Mouse (Mus musculus) inflammation-experienced regulatory T-cells, adult 16 weeks (primary cell): Measurements from ENCODE around the gene Vps18. TPM values are rescaled to one million over a fixed set of nuclear protein-coding genes. Genes with fewer than 3 reads are reported as not detected.

Source experiments
- polyA plus RNA-seq: library from polyadenylated mRNA; unstranded; fragments of 100-300 nt; shearing (Covaris generic); gene quantifications from one replicate; pipeline ENCODE4 v1.2.1, GENCODE M21; 2017

Gene Vps18
- polyA plus RNA-seq = 21.5 TPM

DNA sequence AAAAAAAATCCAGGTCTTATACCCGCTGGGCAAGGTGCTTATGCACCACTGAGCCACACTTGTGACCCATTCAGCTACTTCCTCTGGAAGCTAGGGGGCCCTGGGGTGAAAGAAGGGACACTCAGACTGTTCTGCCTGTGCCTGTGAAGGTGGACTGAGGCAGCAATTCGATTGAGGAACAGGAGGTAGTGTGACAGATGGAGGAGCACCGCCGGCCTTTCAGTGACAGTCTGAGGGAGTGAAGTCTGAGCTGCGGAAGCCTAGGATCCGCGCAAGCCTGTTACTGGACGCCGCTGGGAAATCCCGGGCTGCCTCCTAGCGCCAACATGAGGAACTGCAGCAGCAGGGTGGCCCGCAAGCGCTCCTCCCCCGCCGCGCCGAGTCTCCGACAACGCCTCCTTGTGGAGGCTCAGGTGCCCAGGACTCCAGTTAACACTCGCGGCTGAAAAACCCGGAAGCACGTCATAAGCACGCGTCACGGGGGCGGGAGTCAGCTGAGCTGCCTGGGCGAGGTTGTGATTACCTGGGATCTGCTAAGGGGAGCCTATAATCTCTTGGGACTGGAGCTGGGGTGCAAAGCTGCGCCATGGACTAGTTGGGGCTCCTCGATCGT, at the start of gene Vps18:
Vps18 (plus strand) TSS at position 471 of the 613 bp plus-strand sequence.

DNA sequence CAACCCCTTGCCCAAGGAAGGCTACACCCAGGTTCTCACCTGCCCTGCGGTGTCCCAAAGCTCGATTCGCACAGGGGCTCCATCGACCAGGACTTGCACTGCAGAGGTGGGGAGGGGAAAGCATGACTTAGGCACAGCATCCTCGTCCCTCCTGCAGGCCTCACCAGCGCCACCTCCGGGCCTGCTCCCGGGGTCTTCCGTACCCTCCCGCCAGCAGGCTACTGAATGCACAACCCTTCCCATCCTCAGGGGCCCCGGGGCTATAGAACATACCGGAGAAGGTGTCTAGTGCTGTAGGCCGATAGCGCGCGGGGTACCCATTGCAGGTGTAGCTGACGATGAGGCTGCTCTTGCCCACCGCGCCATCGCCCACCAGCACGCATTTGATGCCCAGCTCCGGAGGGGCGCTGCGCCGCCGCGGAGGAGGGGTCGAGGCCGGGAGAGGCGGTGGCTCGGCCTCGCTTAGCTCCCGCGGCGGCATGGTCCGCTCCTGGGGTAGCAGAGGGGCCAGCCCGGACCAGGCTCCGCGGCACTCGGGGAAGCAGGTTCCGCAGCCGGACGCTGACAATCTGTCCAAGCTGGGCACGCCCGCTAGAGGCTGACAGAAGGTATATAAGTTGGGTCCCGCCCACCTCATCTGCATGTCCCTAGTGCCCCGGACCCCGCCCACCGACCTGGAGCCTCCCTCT, 17.8 kb upstream of the Vps18 start, which contains the start of gene Rhov:
Rhov (minus strand) TSS at position 630 of the 689 bp plus-strand sequence.

DNA sequence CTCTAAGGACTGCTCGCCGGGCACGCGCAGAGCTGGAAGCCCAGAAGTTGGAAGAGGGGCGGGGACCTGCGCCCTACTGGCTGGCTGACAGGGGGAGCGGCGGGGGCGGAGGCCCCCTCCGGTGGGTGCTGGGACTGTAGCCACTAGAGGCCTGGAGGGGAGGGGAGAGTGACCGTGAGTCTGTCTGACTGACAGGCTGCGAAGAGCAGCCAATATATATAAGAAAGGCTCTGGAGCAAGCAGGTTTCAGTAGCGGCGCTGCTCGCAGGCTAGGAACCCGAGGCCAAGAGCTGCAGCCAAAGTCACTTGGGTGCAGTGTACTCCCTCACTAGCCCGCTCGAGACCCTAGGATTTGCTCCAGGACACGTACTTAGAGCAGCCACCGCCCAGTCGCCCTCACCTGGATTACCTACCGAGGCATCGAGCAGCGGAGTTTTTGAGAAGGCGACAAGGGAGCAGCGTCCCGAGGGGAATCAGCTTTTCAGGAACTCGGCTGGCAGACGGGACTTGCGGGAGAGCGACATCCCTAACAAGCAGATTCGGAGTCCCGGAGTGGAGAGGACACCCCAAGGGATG, 37.1 kb downstream of the Vps18 start, which contains the start of gene Dll4:
Dll4 (plus strand) TSS at position 217 of the 576 bp plus-strand sequence.

Other genes starting within 250 kb of the Vps18 start
- 3.4 TPM for gene Knl1, start 241.6 kb upstream of the Vps18 start, polyA plus RNA-seq
- gene Rad51, start 175.9 kb upstream of the Vps18 start, polyA plus RNA-seq = 8.4 TPM
- gene Rmdn3, start 131.7 kb upstream of the Vps18 start, polyA plus RNA-seq = 25.7 TPM
- gene Gchfr, start 121.0 kb upstream of the Vps18 start, polyA plus RNA-seq = not detected
- gene Gm14137, start 114.2 kb upstream of the Vps18 start, polyA plus RNA-seq = 0.90 TPM
- gene Zfyve19, start 80.1 kb upstream of the Vps18 start, polyA plus RNA-seq = 69.5 TPM
- gene Dnajc17, start 79.9 kb upstream of the Vps18 start, polyA plus RNA-seq = 16.6 TPM
- not detected for gene Ppp1r14d, start 58.8 kb upstream of the Vps18 start, polyA plus RNA-seq
- 0.44 TPM for gene Spint1, start 51.4 kb upstream of the Vps18 start, polyA plus RNA-seq
- 0.56 TPM for gene Rhov, start 17.5 kb upstream of the Vps18 start, polyA plus RNA-seq
- not detected for gene Dll4, start 37.0 kb downstream of the Vps18 start, polyA plus RNA-seq
- 0.18 TPM for gene Chac1, start 62.5 kb downstream of the Vps18 start, polyA plus RNA-seq
- gene Ino80, start 188.9 kb downstream of the Vps18 start, polyA plus RNA-seq = 5.0 TPM